Mouse (Mus musculus): Measurements from ENCODE around the gene Slc6a18.

DNA sequence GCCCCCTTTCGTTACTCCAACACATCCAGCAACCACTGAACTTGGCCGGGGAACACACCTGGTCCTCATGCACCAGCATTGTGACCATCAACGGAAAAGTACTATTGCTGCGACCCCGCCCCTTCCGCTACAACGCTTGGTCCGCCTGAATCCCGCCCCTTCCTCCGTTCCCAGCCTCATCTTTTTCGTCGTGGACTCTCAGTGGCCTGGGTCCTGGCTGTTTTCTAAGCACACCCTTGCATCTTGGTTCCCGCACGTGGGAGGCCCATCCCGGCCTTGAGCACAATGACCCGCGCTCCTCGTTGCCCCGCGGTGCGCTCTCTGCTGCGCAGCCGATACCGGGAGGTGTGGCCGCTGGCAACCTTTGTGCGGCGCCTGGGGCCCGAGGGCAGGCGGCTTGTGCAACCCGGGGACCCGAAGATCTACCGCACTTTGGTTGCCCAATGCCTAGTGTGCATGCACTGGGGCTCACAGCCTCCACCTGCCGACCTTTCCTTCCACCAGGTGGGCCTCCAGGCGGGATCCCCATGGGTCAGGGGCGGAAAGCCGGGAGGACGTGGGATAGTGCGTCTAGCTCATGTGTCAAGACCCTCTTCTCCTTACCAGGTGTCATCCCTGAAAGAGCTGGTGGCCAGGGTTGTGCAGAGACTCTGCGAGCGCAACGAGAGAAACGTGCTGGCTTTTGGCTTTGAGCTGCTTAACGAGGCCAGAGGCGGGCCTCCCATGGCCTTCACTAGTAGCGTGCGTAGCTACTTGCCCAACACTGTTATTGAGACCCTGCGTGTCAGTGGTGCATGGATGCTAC lies 50.9 kb downstream of the Slc6a18 start, which contains the start of gene Tert:
- no peak for TF ChIP-seq EP300 (optimal IDR thresholded peaks at IDR 0.05)
- TF ChIP-seq CTCF (IDR thresholded peaks at IDR 0.05; ENCODE audit: low read depth): peak; percentile 62
